Mouse (Mus musculus) midbrain, postnatal 0 days (tissue): ENCODE results near the gene Gnat3. TPM values are rescaled to one million over a fixed set of nuclear protein-coding genes. Genes with fewer than 3 reads are reported as not detected.

Source experiments
- ATAC-seq: fragments of 200-750 bp; cut with Nextera tagmentation; 2 replicates; pipeline ENCODE4 v1.8.0; 2017; ENCODE audit warnings: moderate number of reproducible peaks, mild to moderate bottlenecking, moderate TSS enrichment, moderate library complexity; ENCODE audit not compliant: low FRiP score
- DNase-seq: peaks from one replicate; pipeline ENCODE4 v3.0.0-alpha.2; 2015; ENCODE audit warnings: low spot score
- H3K27ac ChIP-seq: fragments of 300-500 bp; sonication (generic); 2 replicates; pipeline ENCODE4 v1.5.1; 2014; ENCODE audit warnings: low read depth, mild to moderate bottlenecking, low read length, mixed read lengths
- H3K27me3 ChIP-seq: fragments of 300-500 bp; sonication (generic); 2 replicates; pipeline ENCODE4 v1.6.1; 2014; ENCODE audit warnings: low read length, control low read depth, mixed read lengths; ENCODE audit not compliant: insufficient read depth
- H3K36me3 ChIP-seq: fragments of 300-500 bp; sonication (generic); 2 replicates; pipeline ENCODE4 v1.6.1; 2014; ENCODE audit warnings: low read length, control low read depth, mixed read lengths; ENCODE audit not compliant: insufficient read depth
- H3K4me1 ChIP-seq: fragments of 300-500 bp; sonication (generic); 2 replicates; pipeline ENCODE4 v1.6.1; 2014; ENCODE audit warnings: mild to moderate bottlenecking, control low read depth, antibody characterized with exemption, low read length, mixed read lengths; ENCODE audit not compliant: insufficient read depth
- H3K4me2 ChIP-seq: fragments of 300-500 bp; sonication (generic); 2 replicates; pipeline ENCODE4 v1.6.1; 2014; ENCODE audit warnings: low read depth, mild to moderate bottlenecking, low read length, mixed read lengths; ENCODE audit not compliant: poor library complexity, severe bottlenecking
- H3K4me3 ChIP-seq: fragments of 300-500 bp; sonication (generic); 2 replicates; pipeline ENCODE4 v1.5.1; 2014; ENCODE audit warnings: low read depth, mild to moderate bottlenecking, low read length, moderate library complexity
- H3K9ac ChIP-seq: fragments of 300-500 bp; sonication (generic); replicated peaks from 2 replicates; pipeline ENCODE4 v1.6.1; 2014; ENCODE audit warnings: mild to moderate bottlenecking, low read length, moderate library complexity, mixed read lengths; ENCODE audit not compliant: poor library complexity, severe bottlenecking
- H3K9me3 ChIP-seq: fragments of 300-500 bp; sonication (generic); 2 replicates; pipeline ENCODE4 v1.6.1; 2016; ENCODE audit warnings: low read length, control low read depth
- CTCF ChIP-seq: IDR thresholded peaks from 2 replicates; pipeline ENCODE4 v1.5.1; 2016; ENCODE audit warnings: antibody characterized with exemption, mild to moderate bottlenecking
- WGBS: fragments of 180-500 bp; shearing (Covaris S2); extraction: QIAGEN DNeasy Blood & Tissue Kit; methylation state at CpG from one replicate; pipeline ENCODE4 v1.1.7; 2014; 5-methylcytosine and 5-hydroxymethylcytosine counted together
- polyA plus RNA-seq: library from polyadenylated mRNA; unstranded; fragments of >200 nt; fragmentation: Nextera tagmentation; extraction: Ambion mirVana; gene quantifications from 2 replicates; pipeline ENCODE4 v1.2.1, GENCODE M21; 2015
- total RNA-seq: library from RNA; depleted of rRNA; stranded (reverse); fragments of >200 nt; gene quantifications from 2 replicates; pipeline ENCODE4 v1.2.3, GENCODE M21; 2014; rRNA removed

Gnat3 gene
- total and polyA plus RNA-seq, 2 experiments from 2014 or later: not detected

DNA sequence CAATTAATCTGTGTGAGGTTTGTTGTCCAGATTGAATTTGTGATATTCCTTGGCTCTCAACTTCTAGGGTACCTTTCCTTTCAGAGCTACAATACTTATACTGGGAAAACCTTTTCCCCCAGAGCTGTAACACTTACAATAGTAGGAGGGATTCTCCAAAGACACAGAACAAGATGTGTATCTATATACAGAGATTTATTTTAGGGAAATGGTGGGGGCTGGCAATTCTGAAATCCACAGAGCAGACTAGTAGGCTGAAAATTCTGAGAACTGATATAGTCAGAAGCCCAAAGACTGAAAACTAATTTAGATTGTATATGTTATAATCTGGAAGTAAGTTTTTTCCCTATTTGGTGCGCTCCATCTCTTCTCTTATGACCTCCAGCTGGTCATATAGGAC, 86.5 kb downstream of the Gnat3 start:
- no peaks in the 10 kb centered on the region for H3K4me1 ChIP-seq
- no peak for TF ChIP-seq CTCF
- ATAC-seq: no peak
- no peaks in the 10 kb centered on the region for H3K27me3 ChIP-seq
- no peak overlapping the region for H3K27ac ChIP-seq
- H3K4me2 ChIP-seq: no peak overlapping the region
- H3K9me3 ChIP-seq: no peaks in the 10 kb centered on the region
- no peak for DNase-seq
- H3K4me3 ChIP-seq: no peak overlapping the region
- WGBS: 95% methylated on average over 1 of the region's 1 CpGs
- no peak overlapping the region for H3K9ac ChIP-seq
- no peaks in the 10 kb centered on the region for H3K36me3 ChIP-seq

- no peak overlapping the region for H3K9ac ChIP-seq
- no peaks in the 10 kb centered on the region for H3K36me3 ChIP-seq
- WGBS: 38% methylated on average over 2 of the region's 2 CpGs
- no peak overlapping the region for H3K27ac ChIP-seq
- H3K4me2 ChIP-seq: no peak overlapping the region
- TF ChIP-seq CTCF: no peak
- H3K27me3 ChIP-seq: no peaks in the 10 kb centered on the region
- H3K9me3 ChIP-seq: no peaks in the 10 kb centered on the region
- ATAC-seq (no peak), DNase-seq (peak; percentile 5)
- no peak overlapping the region for H3K4me3 ChIP-seq
- H3K4me1 ChIP-seq: no peaks in the 10 kb centered on the region
Observed at GRCm38 (mm10) chr5:18055323-18055722, 93.0 kb downstream of the Gnat3 start.

Other genes with a start within 250 kb of the Gnat3 start
- gene Cd36, start 73.7 kb upstream of the Gnat3 start, total RNA-seq: 2.2 and 2.6 TPM in 2 replicates
- 1.9 and 2.2 TPM in 2 replicates for gene Cd36, start 73.7 kb upstream of the Gnat3 start, polyA plus RNA-seq